Mouse (Mus musculus): ENCODE measurements around the gene Nol9.

- no peak for TF ChIP-seq CTCF (IDR thresholded peaks at IDR 0.05; ENCODE audit: borderline replicate concordance, control insufficient read depth, extremely low read depth, insufficient read depth, low read length, poor library complexity)
- TF ChIP-seq POLR2A (IDR thresholded peaks at IDR 0.05; ENCODE audit: control insufficient read depth, extremely low read depth, insufficient read depth, low read length, poor library complexity) = no peak
Observed at GRCm38 (mm10) chr4:152090191-152090590, 51.1 kb downstream of the Nol9 start.
